Mouse (Mus musculus): ENCODE data around the gene Dyrk3. TPM values are rescaled to one million over a fixed set of nuclear protein-coding genes. Genes with fewer than 3 reads are reported as not detected.
A peak's percentile ranks its signal among the peaks of the same experiment; 100 is the strongest.

Gene Dyrk3
- polyA plus RNA-seq, 1 experiment: not detected

GRCm38 (mm10) chr1:131110525-131111106 is 27.5 kb downstream of the Dyrk3 start:
- WGBS: 72% methylated on average over 12 of the region's 12 CpGs

GRCm38 (mm10) chr1:131107575-131108308 is 30.4 kb downstream of the Dyrk3 start:
- WGBS: 75% methylated on average over 10 of the region's 10 CpGs
- no peak overlapping the region for H3K27ac ChIP-seq (ENCODE audit: insufficient read depth, low read depth, low read length)

More at GRCm38 (mm10) chr1:131110525-131111106, 27.5 kb downstream of the Dyrk3 start:
- Histone ChIP-seq H3K4me3 (ENCODE audit: insufficient read depth, low read depth, low read length) (no peak overlapping the region), H3K27ac (ENCODE audit: insufficient read depth, low read depth, low read length) (no peak overlapping the region), H3K4me1 (ENCODE audit: control insufficient read depth, insufficient read depth, low read length) (0 out of 2 replicates have a peak, but pooled peaks cover 3% of the 10 kb centered on the region)
- TF ChIP-seq POLR2A (IDR thresholded peaks at IDR 0.05; ENCODE audit: insufficient read depth, low read depth, low read length) (no peak), CTCF (IDR thresholded peaks at IDR 0.05; ENCODE audit: insufficient read depth, low read depth, low read length) (no peak)

DNA sequence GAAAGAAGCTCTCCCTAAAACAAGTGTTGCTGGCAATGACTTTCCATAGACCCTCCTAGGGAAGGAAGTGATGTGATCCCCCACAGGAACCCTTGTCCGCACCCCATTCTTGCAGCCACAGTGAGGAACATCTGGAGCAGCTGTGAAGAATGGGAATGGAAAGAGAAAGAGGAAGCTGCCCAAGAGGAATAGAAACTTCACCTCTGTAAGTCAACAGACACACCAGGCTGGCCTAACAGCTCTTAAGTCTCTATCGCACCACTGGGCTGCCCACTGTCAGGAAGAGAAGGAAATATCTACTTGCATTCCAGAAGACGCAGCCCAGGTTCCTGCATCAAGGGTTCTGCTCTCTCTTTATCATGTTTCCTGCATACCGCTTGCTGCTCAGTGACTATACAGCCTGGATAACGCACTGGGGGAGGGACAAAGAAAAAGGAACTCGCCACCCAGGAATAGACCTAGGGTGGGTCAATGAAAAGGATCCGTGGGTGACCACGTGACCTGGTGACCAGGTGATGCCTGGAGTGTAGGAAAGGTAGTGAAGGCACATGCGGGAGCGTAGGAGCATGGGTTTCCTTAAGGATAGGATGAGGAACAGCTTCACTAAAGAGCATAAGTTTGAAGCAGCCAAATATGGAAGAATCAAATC is 34.2 kb downstream of the Dyrk3 start:
- 0 out of 2 replicates have a peak, but pooled peaks cover 3% of the 10 kb centered on the region for H3K4me1 ChIP-seq (ENCODE audit: control insufficient read depth, insufficient read depth, low read length)
- H3K4me3 ChIP-seq (ENCODE audit: insufficient read depth, low read depth, low read length): no peak overlapping the region
- WGBS: 90% methylated on average over 10 of the region's 10 CpGs
- no peak overlapping the region for H3K27ac ChIP-seq (ENCODE audit: insufficient read depth, low read depth, low read length)
- TF ChIP-seq CTCF (IDR thresholded peaks at IDR 0.05; ENCODE audit: insufficient read depth, low read depth, low read length) (no peak), POLR2A (IDR thresholded peaks at IDR 0.05; ENCODE audit: insufficient read depth, low read depth, low read length) (no peak)

More at GRCm38 (mm10) chr1:131107575-131108308, 30.4 kb downstream of the Dyrk3 start:
- Histone ChIP-seq H3K4me1 (ENCODE audit: control insufficient read depth, insufficient read depth, low read length) (0 out of 2 replicates have a peak, but pooled peaks cover 3% of the 10 kb centered on the region), H3K4me3 (ENCODE audit: insufficient read depth, low read depth, low read length) (no peak overlapping the region)
- no peak for TF ChIP-seq POLR2A (IDR thresholded peaks at IDR 0.05; ENCODE audit: insufficient read depth, low read depth, low read length)

DNA sequence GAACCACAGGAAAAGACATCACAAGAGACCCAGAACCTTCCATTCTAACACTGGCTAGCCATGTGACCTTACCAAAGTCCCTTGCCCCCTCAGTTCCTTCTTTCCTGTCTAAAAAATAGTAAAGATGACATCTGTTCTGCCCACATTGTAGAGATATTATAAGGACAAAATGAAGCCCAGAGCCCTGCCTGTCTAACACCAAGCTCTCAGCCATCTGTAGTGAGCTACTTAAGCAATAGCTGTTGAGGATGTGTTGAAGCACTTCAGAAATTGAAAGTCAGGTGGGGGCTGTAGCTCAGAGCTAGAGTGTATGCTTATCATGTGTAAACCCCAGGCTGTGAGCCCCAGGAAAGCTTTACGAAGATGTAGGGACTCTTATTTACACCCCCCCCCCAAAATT is 37.3 kb downstream of the Dyrk3 start:
- no peak overlapping the region for H3K27ac ChIP-seq (ENCODE audit: insufficient read depth, low read depth, low read length)
- H3K4me3 ChIP-seq (ENCODE audit: insufficient read depth, low read depth, low read length): no peak overlapping the region
- TF ChIP-seq CTCF (IDR thresholded peaks at IDR 0.05; ENCODE audit: insufficient read depth, low read depth, low read length) (no peak), POLR2A (IDR thresholded peaks at IDR 0.05; ENCODE audit: insufficient read depth, low read depth, low read length) (no peak)
- H3K4me1 ChIP-seq (ENCODE audit: control insufficient read depth, insufficient read depth, low read length): 0 out of 2 replicates have a peak, but pooled peaks cover 11% of the 10 kb centered on the region
- WGBS: 78% methylated on average over 1 of the region's 1 CpGs

GRCm38 (mm10) chr1:131097700-131098094 is 40.4 kb downstream of the Dyrk3 start, which contains the start of gene Mapkapk2:
TSS of gene Mapkapk2 (minus strand) at chr1:131097826.
- WGBS: under 1% methylated on average over 32 of the region's 32 CpGs

DNA sequence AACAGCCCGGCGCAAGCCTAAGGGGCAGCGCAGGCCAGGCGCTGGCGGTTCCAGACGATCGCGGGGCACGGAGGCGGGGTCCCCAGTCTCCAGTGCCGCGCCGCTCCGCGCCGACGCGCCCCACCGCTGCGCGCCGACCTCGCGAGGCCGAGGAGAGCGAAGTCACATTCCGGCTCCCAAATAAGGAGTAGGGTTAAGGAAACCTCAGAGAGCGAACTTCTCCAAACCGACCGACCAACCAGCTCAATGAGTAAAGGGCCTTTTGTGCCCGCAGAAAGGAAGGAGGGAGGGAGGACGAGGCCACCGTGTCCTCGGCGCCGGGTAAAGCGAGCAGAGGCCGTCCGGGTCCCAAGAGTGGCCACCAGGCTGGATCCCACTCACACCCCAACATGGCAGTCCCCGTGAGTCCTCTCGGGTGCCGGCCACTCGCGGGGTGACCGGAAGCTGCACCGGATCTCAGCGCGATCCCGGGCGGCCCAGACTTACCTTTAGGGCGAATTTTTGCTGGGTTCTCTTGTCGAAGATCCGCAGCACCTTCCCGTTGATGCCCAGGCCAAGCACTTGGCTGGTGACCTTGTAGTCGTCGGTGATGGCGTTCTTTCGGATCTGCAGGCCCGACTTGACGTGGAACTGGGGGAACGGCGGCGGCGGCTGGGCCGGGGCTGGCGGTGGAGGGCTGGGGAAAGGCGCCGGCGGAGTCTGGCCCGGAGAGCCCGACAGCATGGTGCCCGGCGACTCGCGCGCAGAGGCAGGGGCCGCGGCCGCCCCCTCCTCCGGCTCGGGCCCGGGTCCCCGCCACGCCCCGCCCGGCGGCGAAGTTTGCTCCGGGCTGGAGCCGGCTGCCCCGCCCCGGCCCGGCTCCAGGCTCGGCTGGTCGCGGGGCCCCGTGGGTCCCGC is 41.1 kb downstream of the Dyrk3 start:
- peaks cover 17% of the 10 kb centered on the region; the same call in 1 of the 2 replicates for H3K4me1 ChIP-seq (ENCODE audit: control insufficient read depth, insufficient read depth, low read length)
- no peak for TF ChIP-seq CTCF (IDR thresholded peaks at IDR 0.05; ENCODE audit: insufficient read depth, low read depth, low read length)
- TF ChIP-seq POLR2A (IDR thresholded peaks at IDR 0.05; ENCODE audit: insufficient read depth, low read depth, low read length): no peak; the same call in 1 of the 2 replicates
- H3K4me3 ChIP-seq (ENCODE audit: insufficient read depth, low read depth, low read length): peak overlapping the region; percentile 58
- peak overlapping the region; percentile 28; the same call in 1 of the 2 replicates for H3K27ac ChIP-seq (ENCODE audit: insufficient read depth, low read depth, low read length)
- under 1% methylated on average over 98 of the region's 98 CpGs for WGBS

More at GRCm38 (mm10) chr1:131097700-131098094, 40.4 kb downstream of the Dyrk3 start, which contains the start of gene Mapkapk2:
- Histone ChIP-seq H3K27ac (ENCODE audit: insufficient read depth, low read depth, low read length) (peak within 1 kb of the TSS; percentile 28; the same call in 1 of the 2 replicates), H3K4me1 (ENCODE audit: control insufficient read depth, insufficient read depth, low read length) (peaks cover 13% of the 10 kb centered on the region; the same call in 1 of the 2 replicates), H3K4me3 (ENCODE audit: insufficient read depth, low read depth, low read length) (peak within 1 kb of the TSS; percentile 58)
- TF ChIP-seq CTCF (IDR thresholded peaks at IDR 0.05; ENCODE audit: insufficient read depth, low read depth, low read length): no peak
- peak; percentile 59; the same call in 1 of the 2 replicates for TF ChIP-seq POLR2A (IDR thresholded peaks at IDR 0.05; ENCODE audit: insufficient read depth, low read depth, low read length)

GRCm38 (mm10) chr1:131096132-131096695 is 41.9 kb downstream of the Dyrk3 start:
- peak overlapping the region; percentile 58 for H3K4me3 ChIP-seq (ENCODE audit: insufficient read depth, low read depth, low read length)
- 30% methylated on average over 9 of the region's 9 CpGs for WGBS
- TF ChIP-seq POLR2A (IDR thresholded peaks at IDR 0.05; ENCODE audit: insufficient read depth, low read depth, low read length): no peak
- no peak for TF ChIP-seq CTCF (IDR thresholded peaks at IDR 0.05; ENCODE audit: insufficient read depth, low read depth, low read length)
- H3K27ac ChIP-seq (ENCODE audit: insufficient read depth, low read depth, low read length): peak overlapping the region; percentile 28; the same call in 1 of the 2 replicates
- H3K4me1 ChIP-seq (ENCODE audit: control insufficient read depth, insufficient read depth, low read length): peaks cover 17% of the 10 kb centered on the region; the same call in 1 of the 2 replicates

DNA sequence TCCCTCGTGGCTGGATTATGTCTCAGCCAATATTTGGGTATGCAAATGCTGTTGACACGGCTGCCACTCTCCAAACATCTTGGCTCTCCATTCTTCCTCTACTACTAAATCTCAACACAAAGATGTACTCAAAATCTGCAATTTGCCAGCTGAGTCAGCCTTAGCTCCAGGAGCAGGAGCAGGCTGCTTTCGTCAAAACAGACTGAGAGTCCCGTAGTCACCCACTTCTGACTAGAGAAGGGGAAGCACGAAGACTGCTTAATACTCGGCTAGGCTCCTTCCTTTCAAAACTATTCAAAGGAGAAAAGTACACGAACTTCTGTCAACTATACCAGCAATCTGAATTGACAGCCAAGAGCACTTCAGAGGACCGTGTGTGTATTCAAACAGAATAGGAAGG is 42.6 kb downstream of the Dyrk3 start:
- WGBS: 14% methylated on average over 8 of the region's 8 CpGs
- TF ChIP-seq POLR2A (IDR thresholded peaks at IDR 0.05; ENCODE audit: insufficient read depth, low read depth, low read length): no peak
- TF ChIP-seq CTCF (IDR thresholded peaks at IDR 0.05; ENCODE audit: insufficient read depth, low read depth, low read length): no peak
- no peak overlapping the region for H3K27ac ChIP-seq (ENCODE audit: insufficient read depth, low read depth, low read length)
- H3K4me3 ChIP-seq (ENCODE audit: insufficient read depth, low read depth, low read length): no peak overlapping the region
- peaks cover 21% of the 10 kb centered on the region for H3K4me1 ChIP-seq (ENCODE audit: control insufficient read depth, insufficient read depth, low read length)
